Mouse (Mus musculus) frontal cortex, adult 2 months (tissue): ENCODE results near the gene Fkbp10. TPM values are rescaled to one million over a fixed set of nuclear protein-coding genes. Genes with fewer than 3 reads are reported as not detected.

ENCODE experiments used
- DNase-seq, 2 experiments: peaks; one replicate each; pipeline ENCODE4 v3.0.0; 2022; ENCODE audit warnings: low spot score in 1 of 2; ENCODE audit errors: extremely low spot score in 1 of 2
- polyA plus RNA-seq: library from polyadenylated mRNA; depleted of rRNA; stranded (reverse); fragments of >200 nt; gene quantifications from 2 replicates; pipeline ENCODE4 v1.2.3, GENCODE M21; 2012

Fkbp10 gene
- polyA plus RNA-seq, 1 experiment = 10.6 TPM

DNA sequence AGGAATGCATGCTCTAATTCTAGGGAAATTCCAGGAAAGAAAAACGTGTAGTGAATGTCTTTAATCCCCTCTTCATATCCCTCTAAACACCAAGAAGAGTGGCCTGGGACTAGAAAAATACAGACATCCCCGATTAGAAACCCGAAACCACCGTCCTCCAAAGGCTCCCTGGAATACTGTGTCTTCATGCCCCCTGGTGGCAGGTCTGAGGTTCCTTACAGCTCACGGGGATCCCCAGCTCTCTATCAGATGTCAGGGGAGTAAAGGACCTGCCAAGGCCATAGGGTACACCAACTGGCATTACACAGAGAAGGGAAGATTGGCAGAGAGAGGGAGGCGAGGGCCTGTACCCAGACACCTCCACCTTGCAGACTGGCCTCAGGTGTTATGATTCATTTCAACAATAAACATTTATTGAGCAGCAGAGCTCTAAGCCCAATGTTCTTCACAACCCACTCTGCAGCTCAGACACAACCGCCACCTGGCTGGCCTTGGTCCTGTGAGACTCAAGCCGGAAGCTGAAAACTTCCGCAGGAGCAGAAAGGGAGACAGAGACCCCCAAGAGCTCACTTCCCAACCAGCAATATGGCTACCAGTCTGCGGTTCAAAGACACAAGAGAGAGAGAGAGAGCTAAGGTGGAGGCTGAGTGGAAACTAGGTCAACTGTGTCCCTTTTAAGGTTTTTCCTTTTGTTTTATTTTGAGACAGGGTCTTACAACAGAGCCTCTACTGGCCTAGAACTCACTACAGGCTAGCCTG, 7.2 kb upstream of the Fkbp10 start:
- DNase-seq = peak in 1 of 2 experiments; percentile 83

DNA sequence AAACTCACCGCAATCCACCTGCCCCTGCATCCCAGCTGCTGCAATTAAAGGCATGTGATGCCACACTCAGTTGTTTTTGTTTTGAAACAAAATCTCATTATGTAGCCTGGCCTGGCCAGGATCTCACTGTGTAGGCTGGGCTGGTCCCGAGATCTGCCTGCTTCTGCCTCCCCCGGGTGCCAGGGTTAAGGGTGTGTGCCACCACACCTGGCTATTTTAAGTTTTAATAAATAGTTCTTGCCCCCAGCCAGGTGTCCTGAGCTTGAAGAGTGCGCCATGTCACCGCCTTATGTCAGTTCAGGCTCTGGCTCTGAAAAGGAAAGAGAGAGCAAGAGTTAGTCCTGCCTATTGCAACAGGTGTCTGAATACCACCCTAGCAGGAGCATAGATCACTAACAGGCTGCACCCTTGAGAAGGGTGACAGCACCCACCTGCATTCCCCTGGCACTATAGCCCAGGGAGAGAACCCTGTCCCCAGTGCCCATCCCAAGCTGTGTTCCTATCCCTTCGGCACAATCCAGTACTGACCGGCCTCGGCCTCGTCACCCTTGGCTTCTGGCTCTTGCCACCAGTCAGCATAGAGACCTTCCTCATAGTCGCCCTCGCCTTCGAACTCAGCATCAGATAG, 6.5 kb upstream of the Fkbp10 start:
- DNase-seq = no peak

GRCm38 (mm10) chr11:100409686-100410085, 5.8 kb upstream of the Fkbp10 start:
- DNase-seq = no peak

DNA sequence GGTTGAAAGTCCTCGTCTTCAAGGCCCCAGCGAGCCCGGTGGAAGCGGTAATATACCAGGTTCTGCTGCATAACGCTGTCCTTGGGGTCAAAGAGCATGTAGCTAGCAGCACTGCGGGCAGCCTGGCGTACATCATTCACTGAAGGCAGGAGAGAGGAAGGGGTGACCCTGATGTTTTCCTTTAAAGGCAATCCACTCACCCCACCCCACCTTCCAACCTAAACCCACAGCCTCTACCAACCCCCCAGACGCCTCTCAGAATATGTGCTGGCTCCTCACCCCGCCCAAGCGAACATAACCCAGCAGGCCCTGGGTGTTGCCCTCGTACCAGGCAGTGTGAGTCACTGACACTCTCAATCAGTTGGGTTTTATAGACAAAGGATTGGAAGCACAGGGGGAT, 3.8 kb upstream of the Fkbp10 start:
- DNase-seq = no peak

GRCm38 (mm10) chr11:100413541-100413940, 2.0 kb upstream of the Fkbp10 start:
- DNase-seq = no peak

- DNase-seq = peak in 1 of 2 experiments; percentile 74
Measured at GRCm38 (mm10) chr11:100414021-100414913, 1.2 kb upstream of the Fkbp10 start, which contains the start of gene P3h4. Gene P3h4, minus strand, starts transcription at chr11:100414836.

- DNase-seq = no peak
Measured at GRCm38 (mm10) chr11:100421537-100421936, 6.0 kb downstream of the Fkbp10 start.

DNA sequence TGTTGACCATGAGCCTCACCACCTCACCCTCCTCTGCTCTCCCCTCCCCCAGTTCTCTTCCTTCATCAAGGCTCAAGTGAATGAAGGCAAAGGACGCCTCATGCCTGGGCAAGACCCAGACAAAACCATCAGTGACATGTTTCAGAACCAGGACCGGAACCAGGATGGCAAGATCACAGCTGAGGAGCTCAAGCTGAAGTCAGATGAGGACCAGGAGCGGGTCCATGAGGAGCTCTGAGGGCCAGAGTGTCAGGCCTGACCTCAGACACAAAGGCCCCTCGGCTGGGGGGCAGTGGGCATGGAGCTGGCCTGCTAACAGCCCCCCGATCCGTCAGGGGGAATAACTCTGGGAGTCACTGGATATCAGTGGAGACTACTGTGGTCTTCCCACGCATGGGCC, 8.3 kb downstream of the Fkbp10 start:
- DNase-seq = no peak

GRCm38 (mm10) chr11:100425851-100426250, 10.4 kb downstream of the Fkbp10 start:
- DNase-seq = peak in 1 of 2 experiments; percentile 83

- DNase-seq = no peak
Measured at GRCm38 (mm10) chr11:100426820-100427219, 11.3 kb downstream of the Fkbp10 start.

DNA sequence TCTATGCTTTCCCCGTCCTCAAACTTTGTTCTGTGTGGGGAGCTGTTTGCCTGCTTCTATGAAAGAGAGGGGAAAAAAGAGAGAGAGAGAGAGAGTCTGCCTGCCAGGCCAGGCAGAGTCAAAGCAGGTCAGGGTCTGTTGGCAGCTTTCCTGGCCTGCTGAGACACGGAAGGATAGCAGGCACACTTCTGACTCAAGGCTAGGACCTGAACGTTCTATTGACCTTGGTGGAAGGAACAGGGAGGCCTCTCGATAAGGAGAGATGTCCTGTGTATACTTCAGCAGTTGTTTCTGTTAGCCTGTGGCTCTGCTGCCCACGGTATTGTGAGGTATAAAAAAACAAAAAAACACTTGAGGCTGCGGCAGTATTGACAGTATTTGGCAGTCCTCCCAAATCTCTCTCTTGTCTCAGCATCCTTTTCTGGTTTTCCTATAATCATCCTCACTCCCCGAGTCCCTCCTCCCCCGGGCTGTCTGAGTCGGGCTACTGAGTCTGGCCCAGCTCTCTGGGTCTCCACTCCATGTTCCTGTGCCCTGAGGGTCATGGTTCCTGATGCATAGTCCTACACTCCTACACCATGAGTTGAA, 13.2 kb downstream of the Fkbp10 start:
- no peak for DNase-seq

DNA sequence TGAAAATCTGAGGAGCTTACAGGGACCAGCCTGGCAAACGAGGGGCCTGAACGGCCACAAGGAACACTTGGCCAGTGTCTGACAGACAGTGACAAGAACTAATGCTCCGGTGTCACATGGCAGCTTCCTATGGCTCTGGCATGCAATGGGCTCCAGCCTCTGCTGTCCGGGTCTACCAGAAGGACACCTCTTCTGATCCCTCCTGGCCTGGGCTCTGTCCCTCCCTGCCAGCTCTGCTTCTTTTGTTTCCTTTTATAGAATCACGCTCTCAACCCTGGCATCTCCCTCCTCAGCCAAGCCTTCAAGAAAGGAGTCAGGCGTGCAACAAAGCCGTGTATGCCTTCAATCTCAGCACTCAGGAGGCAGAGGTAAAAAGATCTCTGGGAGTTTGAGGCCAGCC, 14.6 kb downstream of the Fkbp10 start:
- DNase-seq = no peak

GRCm38 (mm10) chr11:100432002-100432401, 16.5 kb downstream of the Fkbp10 start:
- DNase-seq = no peak

- DNase-seq = no peak
Measured at GRCm38 (mm10) chr11:100435678-100436246, 20.3 kb downstream of the Fkbp10 start.

DNA sequence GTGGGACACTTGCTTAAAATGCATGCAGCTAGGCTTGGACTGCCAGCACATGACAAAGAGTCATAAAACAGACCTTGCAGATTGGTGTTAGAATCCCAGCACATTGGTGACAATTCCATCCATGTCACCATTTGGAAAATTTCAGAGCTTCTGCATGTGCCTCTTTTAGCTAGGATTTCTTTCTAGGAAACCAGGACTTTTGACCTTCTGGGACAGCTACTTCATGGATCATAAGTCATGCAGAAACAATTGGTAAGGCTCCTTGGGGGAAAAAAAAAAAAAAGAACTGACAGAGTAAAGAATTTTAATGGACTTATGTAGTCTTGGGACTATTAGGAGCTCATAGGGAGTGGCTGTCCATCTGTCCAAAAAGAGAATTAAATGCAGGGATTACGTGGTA, 22.4 kb downstream of the Fkbp10 start:
- DNase-seq = no peak

DNA sequence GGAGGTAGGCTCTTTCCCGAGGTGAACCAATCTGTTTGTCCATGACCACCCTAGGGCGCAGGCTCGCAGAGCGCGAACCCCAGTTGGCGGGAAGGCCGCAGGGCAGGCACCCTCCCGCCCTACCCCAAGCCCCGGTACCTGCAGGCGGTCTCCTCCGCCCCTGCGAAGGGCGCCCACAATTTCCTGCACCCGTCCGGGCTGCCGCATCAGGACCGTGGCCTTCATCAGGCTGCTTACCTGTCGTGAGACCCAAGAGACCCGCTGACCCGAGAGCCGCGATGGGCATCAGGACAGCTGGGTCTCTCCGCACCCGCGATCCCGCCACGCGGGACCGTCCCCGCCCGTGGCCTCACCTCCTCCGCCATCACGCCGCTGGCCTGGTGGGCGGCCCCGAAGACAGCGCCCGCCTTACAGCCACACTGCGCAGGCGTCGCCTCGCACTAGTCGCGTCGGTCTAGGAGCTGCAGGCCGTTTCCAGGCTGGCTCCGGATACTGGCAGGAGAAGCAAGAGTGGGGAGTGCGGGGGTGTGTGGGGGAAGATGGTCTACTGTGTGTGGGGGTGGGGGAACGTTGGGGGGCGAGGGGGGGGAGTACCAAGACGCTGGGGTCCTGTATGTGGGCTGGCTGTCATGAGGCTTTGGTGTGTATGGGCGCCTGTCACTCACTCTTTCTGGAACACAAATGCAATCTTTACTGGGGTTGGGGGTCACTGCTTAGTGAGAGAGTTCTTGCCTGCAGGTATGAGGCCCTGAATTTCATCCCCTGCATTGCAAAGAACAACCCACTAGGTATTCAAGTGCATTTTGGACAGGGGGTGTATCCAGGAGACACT, 25.4 kb downstream of the Fkbp10 start:
- DNase-seq = peak; percentile 46 to 86

- no peak for DNase-seq
Measured at GRCm38 (mm10) chr11:100441797-100442196, 26.3 kb downstream of the Fkbp10 start, which contains the start of the genes Nt5c3b and Klhl10. Gene Nt5c3b, minus strand, starts transcription at chr11:100441808. Gene Klhl10, plus strand, starts transcription at chr11:100441917.

DNA sequence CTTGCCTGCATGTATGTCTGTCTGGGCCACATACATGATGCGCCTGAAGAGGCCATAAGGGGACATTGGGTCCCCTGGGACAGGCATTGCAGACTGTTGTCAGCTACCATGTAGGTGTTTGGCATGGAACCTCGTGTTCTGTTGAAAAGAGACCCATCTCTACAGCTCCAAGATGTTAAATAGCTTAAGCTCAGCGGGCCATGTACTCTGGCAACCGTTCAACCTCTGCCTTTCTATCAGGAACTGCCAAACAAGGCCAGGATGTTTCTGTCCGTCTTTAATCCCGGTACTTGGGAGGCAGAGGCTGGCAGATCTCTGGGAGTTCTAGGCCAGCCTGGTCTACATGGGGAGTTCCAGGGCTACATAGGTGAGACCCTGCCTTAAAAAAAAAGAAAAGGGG, 27.1 kb downstream of the Fkbp10 start:
- no peak for DNase-seq

GRCm38 (mm10) chr11:100457247-100457646, 41.8 kb downstream of the Fkbp10 start:
- no peak for DNase-seq
